Mouse (Mus musculus) heart, embryonic 10.5 days (tissue): Measurements from ENCODE around the gene Csf3. TPM values are rescaled to one million over a fixed set of nuclear protein-coding genes. Genes with fewer than 3 reads are reported as not detected.

Source experiments
- DNase-seq: peaks from one replicate; pipeline ENCODE4 v3.0.0-alpha.2; 2017; ENCODE audit warnings: low spot score
- H3K27ac ChIP-seq: fragments of 300-500 bp; sonication (generic); 2 replicates; pipeline ENCODE4 v1.5.1; 2016; ENCODE audit warnings: mild to moderate bottlenecking
- H3K27me3 ChIP-seq: fragments of 300-500 bp; sonication (generic); 2 replicates; pipeline ENCODE4 v1.6.1; 2016; ENCODE audit warnings: mild to moderate bottlenecking; ENCODE audit not compliant: poor library complexity, insufficient read depth, severe bottlenecking
- H3K36me3 ChIP-seq: fragments of 300-500 bp; sonication (generic); 2 replicates; pipeline ENCODE4 v1.6.1; 2016; ENCODE audit warnings: mild to moderate bottlenecking, moderate library complexity
- H3K4me1 ChIP-seq: fragments of 300-500 bp; sonication (generic); 2 replicates; pipeline ENCODE4 v1.6.1; 2016; ENCODE audit warnings: mild to moderate bottlenecking
- H3K4me3 ChIP-seq: fragments of 300-500 bp; sonication (generic); 2 replicates; pipeline ENCODE4 v1.5.1; 2016; ENCODE audit warnings: mild to moderate bottlenecking, moderate library complexity
- H3K9me3 ChIP-seq: fragments of 300-500 bp; sonication (generic); 2 replicates; pipeline ENCODE4 v1.6.1; 2016; ENCODE audit warnings: mild to moderate bottlenecking, moderate library complexity
- WGBS: fragments of 180-500 bp; shearing (Covaris S2); methylation state at CpG from one replicate; pipeline ENCODE4 v1.1.7; 2016; 5-methylcytosine and 5-hydroxymethylcytosine counted together
- polyA plus RNA-seq: library from polyadenylated mRNA; unstranded; fragments of >200 nt; fragmentation: Nextera tagmentation; extraction: Ambion mirVana; gene quantifications from 2 replicates; pipeline ENCODE4 v1.2.1, GENCODE M21; 2016

Csf3 gene
- polyA plus RNA-seq, 1 experiment from 2014 or later: not detected

DNA sequence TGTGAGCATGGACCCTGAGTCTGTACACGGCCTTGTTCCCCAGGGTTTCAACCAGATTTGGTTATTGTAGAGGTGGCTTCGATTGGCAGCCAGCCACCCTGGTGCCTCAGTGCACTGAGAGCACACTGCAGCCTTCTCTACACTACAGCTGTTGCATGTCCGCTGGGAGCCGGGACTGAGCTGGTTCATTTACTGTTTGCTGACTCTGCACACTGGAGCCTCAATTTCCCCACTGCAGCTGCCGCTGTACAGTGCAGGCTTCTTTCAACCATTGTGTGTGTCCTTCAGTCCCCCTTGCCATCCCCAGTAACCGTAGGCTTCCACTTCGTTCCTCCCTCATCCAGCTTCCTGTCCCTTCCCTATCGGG is 38.9 kb downstream of the Csf3 start:
- H3K4me1 ChIP-seq: peaks cover 69% of the 10 kb centered on the region
- H3K4me3 ChIP-seq: peak overlapping the region; percentile 86
- no peaks in the 10 kb centered on the region for H3K36me3 ChIP-seq
- H3K27me3 ChIP-seq: no peaks in the 10 kb centered on the region
- no peaks in the 10 kb centered on the region for H3K9me3 ChIP-seq
- WGBS: 12% methylated on average over 8 of the region's 8 CpGs
- H3K27ac ChIP-seq: peak overlapping the region; percentile 99
- DNase-seq: no peak

GRCm38 (mm10) chr11:98740393-98741050 is 39.5 kb downstream of the Csf3 start, which contains the start of gene Thra:
Gene Thra (plus strand): TSS chr11:98740638.
- Histone ChIP-seq H3K36me3 (no peaks in the 10 kb centered on the region), H3K4me1 (peaks cover 73% of the 10 kb centered on the region), H3K27me3 (no peaks in the 10 kb centered on the region), H3K27ac (peak within 1 kb of the TSS; percentile 99), H3K9me3 (no peaks in the 10 kb centered on the region), H3K4me3 (peak within 1 kb of the TSS; percentile 86)
- WGBS: 0% methylated on average over 22 of the region's 22 CpGs
- peak; percentile 92 for DNase-seq

GRCm38 (mm10) chr11:98741051-98741620 is 40.1 kb downstream of the Csf3 start:
- DNase-seq: no peak
- no peaks in the 10 kb centered on the region for H3K9me3 ChIP-seq
- under 1% methylated on average over 17 of the region's 17 CpGs for WGBS
- peaks cover 79% of the 10 kb centered on the region for H3K4me1 ChIP-seq
- no peaks in the 10 kb centered on the region for H3K27me3 ChIP-seq
- H3K4me3 ChIP-seq: peak overlapping the region; percentile 86
- no peaks in the 10 kb centered on the region for H3K36me3 ChIP-seq
- H3K27ac ChIP-seq: peak overlapping the region; percentile 99

GRCm38 (mm10) chr11:98741622-98742396 is 40.7 kb downstream of the Csf3 start:
- Histone ChIP-seq H3K4me3 (peak overlapping the region; percentile 86), H3K27me3 (no peaks in the 10 kb centered on the region), H3K36me3 (no peaks in the 10 kb centered on the region), H3K4me1 (peaks cover 86% of the 10 kb centered on the region), H3K9me3 (no peaks in the 10 kb centered on the region), H3K27ac (peak overlapping the region; percentile 99)
- peak; percentile 93 for DNase-seq
- under 1% methylated on average over 82 of the region's 86 CpGs for WGBS

DNA sequence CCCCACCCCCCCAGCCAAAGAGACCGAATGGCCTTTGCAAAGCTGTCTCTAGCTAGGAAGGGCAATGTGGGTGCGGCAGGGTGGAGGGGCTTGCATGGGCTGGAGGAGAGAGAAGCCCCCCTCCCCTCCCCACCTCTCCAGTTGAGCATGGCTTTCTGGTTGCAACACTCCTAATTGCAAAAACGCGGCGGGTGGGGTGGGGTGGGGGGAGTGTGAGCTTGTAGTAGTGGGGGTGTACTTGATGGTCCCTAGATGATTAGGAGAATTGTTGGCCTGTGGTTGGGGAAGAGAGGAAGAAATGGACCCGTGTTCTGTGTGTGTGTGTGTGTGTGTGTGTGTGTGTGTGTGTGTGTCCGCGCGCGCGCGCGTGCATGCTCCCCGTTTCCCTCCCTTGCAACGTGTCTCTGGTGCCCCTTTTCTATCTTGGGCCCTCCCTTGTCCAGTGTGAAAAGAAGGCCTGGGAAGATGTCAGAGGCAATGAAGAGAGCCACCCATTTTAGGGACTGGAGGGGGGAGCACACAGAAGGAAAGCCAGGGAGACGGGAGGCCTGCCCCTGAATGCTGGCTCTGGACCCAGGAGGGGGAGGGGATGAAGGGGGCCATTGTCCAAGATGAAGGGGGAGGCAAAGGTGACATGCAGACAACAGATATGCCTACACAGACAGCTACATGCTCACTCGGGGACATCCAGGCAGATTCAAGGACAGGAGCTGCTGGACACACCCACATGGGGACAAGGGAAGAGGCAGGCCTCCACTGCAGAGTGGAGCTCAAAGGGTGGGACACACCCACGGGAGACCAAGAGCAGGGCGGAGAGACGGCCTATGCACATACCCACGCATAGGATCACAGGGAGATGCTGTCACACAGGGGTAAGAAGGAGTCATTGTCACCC is 41.6 kb downstream of the Csf3 start:
- no peaks in the 10 kb centered on the region for H3K36me3 ChIP-seq
- peak overlapping the region; percentile 99 for H3K27ac ChIP-seq
- 3% methylated on average over 21 of the region's 21 CpGs for WGBS
- H3K4me3 ChIP-seq: peak overlapping the region; percentile 86
- H3K27me3 ChIP-seq: no peaks in the 10 kb centered on the region
- DNase-seq: peak; percentile 91
- no peaks in the 10 kb centered on the region for H3K9me3 ChIP-seq
- H3K4me1 ChIP-seq: peaks cover 94% of the 10 kb centered on the region

- DNase-seq: peak; percentile 87
- Histone ChIP-seq H3K27ac (peak overlapping the region; percentile 99), H3K4me1 (peaks cover 98% of the 10 kb centered on the region), H3K27me3 (no peaks in the 10 kb centered on the region), H3K4me3 (peak overlapping the region; percentile 86), H3K36me3 (no peaks in the 10 kb centered on the region), H3K9me3 (no peaks in the 10 kb centered on the region)
- 5% methylated on average over 9 of the region's 9 CpGs for WGBS
Observed at GRCm38 (mm10) chr11:98743655-98744345, 42.7 kb downstream of the Csf3 start.

GRCm38 (mm10) chr11:98744456-98745019 is 43.5 kb downstream of the Csf3 start:
- no peaks in the 10 kb centered on the region for H3K27me3 ChIP-seq
- H3K36me3 ChIP-seq: no peaks in the 10 kb centered on the region
- no peak for DNase-seq
- peak overlapping the region; percentile 86 for H3K4me3 ChIP-seq
- peaks cover 99% of the 10 kb centered on the region for H3K4me1 ChIP-seq
- 34% methylated on average over 7 of the region's 7 CpGs for WGBS
- H3K27ac ChIP-seq: peak overlapping the region; percentile 99
- H3K9me3 ChIP-seq: no peaks in the 10 kb centered on the region

- peak overlapping the region; percentile 90 for H3K27ac ChIP-seq
- H3K9me3 ChIP-seq: no peaks in the 10 kb centered on the region
- WGBS: 41% methylated on average over 12 of the region's 12 CpGs
- H3K4me1 ChIP-seq: peaks cover 99% of the 10 kb centered on the region
- H3K27me3 ChIP-seq: no peaks in the 10 kb centered on the region
- no peak for DNase-seq
- H3K36me3 ChIP-seq: no peaks in the 10 kb centered on the region
- peak overlapping the region; percentile 48 for H3K4me3 ChIP-seq
Observed at GRCm38 (mm10) chr11:98745932-98746853, 45.1 kb downstream of the Csf3 start.

- H3K9me3 ChIP-seq: no peaks in the 10 kb centered on the region
- peak overlapping the region; percentile 48 for H3K4me3 ChIP-seq
- WGBS: 6% methylated on average over 19 of the region's 19 CpGs
- no peaks in the 10 kb centered on the region for H3K36me3 ChIP-seq
- H3K27me3 ChIP-seq: no peaks in the 10 kb centered on the region
- H3K27ac ChIP-seq: peak overlapping the region; percentile 90
- peaks cover 99% of the 10 kb centered on the region for H3K4me1 ChIP-seq
- peak; percentile 91 for DNase-seq
Observed at GRCm38 (mm10) chr11:98746855-98747693, 46.0 kb downstream of the Csf3 start.

DNA sequence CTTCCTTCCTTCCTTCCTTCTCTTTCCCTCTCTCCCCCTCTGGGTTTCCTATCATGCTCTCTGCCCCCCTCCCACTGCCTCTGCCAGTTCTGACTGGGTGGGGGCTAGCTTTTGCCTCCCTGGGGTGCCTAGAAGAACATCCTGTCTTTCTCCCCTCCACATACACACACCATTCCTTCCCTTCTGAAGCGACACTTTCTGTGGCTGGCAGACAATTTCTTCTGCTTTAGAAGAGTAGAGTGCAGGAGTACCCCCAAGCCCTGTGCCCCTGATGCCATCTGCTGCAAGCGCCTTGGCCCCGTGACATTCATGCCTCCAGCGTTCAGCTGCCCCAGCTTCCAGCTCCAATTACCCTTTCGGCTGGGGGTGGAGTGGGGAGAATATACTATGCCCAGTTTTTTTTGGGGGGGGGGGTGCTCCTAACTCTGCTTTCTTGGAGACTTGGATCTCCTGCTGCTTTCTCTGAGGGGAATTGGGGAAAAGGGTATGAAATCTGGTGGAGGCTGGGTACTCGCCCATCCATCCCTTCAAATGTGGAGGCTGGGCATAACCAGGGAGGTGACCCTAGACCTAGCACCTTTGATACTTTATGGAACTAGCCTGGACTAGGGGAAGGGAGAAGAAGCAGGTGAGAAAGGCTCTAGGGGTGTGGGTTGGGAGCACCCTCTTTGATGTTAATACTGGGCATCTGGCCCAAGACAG is 46.9 kb downstream of the Csf3 start:
- WGBS: 31% methylated on average over 6 of the region's 6 CpGs
- Histone ChIP-seq H3K4me3 (peak overlapping the region; percentile 31), H3K9me3 (no peaks in the 10 kb centered on the region), H3K27ac (peak overlapping the region; percentile 90), H3K36me3 (no peaks in the 10 kb centered on the region), H3K27me3 (no peaks in the 10 kb centered on the region), H3K4me1 (peaks cover 99% of the 10 kb centered on the region)
- DNase-seq: no peak
